Mouse (Mus musculus): ENCODE measurements around the gene Ablim2. TPM values are rescaled to one million over a fixed set of nuclear protein-coding genes. Genes with fewer than 3 reads are reported as not detected.
A peak's percentile ranks its signal among the peaks of the same experiment; 100 is the strongest.

Ablim2 gene
- polyA plus RNA-seq, 1 experiment from 2014 or later = not detected

DNA sequence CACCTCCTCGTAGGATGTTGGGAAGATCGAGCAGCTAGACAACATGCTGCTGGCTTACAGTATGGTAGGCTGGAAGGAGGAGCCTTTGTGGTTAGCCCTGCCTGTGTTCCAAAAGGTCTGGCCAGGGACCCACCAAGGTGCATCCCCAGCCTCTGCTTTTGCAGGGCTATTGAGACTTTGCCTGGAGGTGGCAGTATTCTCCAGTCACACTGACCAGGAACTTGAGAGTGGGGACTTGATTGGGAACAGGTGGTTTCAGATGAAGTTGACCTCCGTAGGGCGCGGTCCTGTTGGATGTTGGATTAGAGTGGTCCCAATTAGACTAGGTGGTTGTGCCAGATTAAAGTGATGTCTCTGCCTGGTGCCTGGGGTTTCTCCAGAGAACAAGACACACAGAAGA, 30.2 kb upstream of the Ablim2 start:
- no peaks in the 10 kb centered on the region for H3K27me3 ChIP-seq (ENCODE audit: poor library complexity, severe bottlenecking)
- no peak overlapping the region for H3K4me3 ChIP-seq
- 0 out of 2 replicates have a peak, but pooled peaks cover 5% of the 10 kb centered on the region for H3K4me1 ChIP-seq
- DNase-seq (ENCODE audit: extremely low spot score, low spot score) = no peak
- no peak overlapping the region for H3K27ac ChIP-seq
- no peaks in the 10 kb centered on the region for H3K36me3 ChIP-seq (replicated peaks)
- 80% methylated on average over 5 of the region's 5 CpGs for WGBS
- no peaks in the 10 kb centered on the region for H3K9me3 ChIP-seq

DNA sequence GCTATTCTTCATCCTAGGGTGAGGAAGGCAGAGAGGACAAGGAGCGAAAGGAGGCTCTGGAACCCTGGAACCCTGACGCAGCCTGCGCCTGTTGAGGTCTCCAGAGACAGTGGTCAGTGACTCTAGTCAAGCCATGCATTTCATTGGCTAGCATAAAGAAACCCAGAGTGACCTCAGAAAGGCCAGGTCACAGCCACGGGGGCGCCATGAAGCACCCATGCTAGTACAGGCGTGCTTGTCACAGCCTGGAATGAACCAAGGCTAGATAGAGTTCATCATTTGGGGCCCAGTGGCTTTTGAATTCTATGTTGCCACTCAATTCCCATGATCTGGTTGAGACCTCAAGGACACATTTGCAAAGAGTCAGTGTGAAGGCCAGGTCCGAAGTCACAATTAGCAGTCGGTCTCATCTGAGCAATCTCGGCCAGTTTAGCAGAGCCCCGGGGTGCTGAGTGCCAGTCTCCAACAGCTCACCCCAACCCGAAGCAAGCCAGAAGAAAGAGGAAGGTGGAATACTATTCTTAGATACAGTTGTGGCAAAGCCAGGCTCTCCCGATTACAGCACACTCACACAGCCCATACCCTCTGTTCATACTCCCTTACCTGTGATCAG, 29.2 kb upstream of the Ablim2 start:
- DNase-seq (ENCODE audit: extremely low spot score, low spot score) = no peak
- Histone ChIP-seq H3K27ac (peak overlapping the region; percentile 67), H3K27me3 (ENCODE audit: poor library complexity, severe bottlenecking) (no peaks in the 10 kb centered on the region), H3K36me3 (replicated peaks) (no peaks in the 10 kb centered on the region), H3K4me3 (peak overlapping the region; percentile 19), H3K9me3 (no peaks in the 10 kb centered on the region), H3K4me1 (0 out of 2 replicates have a peak, but pooled peaks cover 5% of the 10 kb centered on the region)
- WGBS = 89% methylated on average over 12 of the region's 12 CpGs

DNA sequence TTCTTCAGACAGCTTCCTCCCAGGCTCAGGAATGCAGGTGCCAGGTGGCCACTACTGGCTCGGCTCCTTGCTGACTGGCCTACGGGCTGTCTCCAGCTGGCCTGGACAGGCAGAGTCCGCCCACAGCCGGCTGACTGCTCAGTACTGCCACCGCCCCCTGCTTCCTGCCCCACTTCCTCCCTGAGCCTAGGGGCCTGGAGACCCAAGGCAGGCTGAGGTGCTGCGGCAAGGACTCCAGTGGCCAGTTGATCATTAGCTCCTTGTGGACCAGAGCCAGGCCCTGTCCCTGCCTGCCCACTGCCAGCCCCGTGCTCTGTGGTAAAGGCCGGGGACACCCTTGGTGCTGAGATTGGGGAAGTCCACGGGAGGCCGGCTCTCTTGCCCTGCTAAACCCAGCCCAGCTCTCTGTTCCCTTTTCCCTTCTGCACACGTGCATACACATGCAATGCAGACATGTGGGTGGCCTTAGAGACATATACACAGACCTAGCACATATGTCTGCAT, 28.7 kb upstream of the Ablim2 start:
- H3K36me3 ChIP-seq (replicated peaks) = no peaks in the 10 kb centered on the region
- H3K27me3 ChIP-seq (ENCODE audit: poor library complexity, severe bottlenecking) = no peaks in the 10 kb centered on the region
- H3K4me1 ChIP-seq = 0 out of 2 replicates have a peak, but pooled peaks cover 5% of the 10 kb centered on the region
- DNase-seq (ENCODE audit: extremely low spot score, low spot score) = no peak
- peak overlapping the region; percentile 67 for H3K27ac ChIP-seq
- peak overlapping the region; percentile 19 for H3K4me3 ChIP-seq
- 57% methylated on average over 11 of the region's 11 CpGs for WGBS
- no peaks in the 10 kb centered on the region for H3K9me3 ChIP-seq

DNA sequence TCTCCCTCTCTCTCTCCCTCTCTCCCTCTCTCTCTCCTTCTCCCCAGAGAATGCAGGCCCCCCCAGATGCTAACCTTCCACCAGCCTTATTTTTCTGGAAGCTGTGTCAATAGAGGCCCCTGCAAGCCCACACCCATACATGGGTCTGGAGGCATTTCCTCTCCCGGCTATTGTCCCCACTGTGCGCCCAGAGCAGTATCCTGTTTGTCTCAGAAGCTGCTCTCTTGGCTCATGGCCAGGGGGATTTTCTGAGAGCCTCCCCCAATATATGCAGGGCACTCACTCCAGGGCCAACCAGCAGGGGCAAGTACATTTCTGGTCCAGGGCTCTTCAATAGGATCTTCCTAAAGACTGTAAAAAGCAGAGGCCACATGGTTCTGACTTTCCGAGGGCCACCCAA, 27.8 kb upstream of the Ablim2 start:
- Histone ChIP-seq H3K4me3 (no peak overlapping the region), H3K9me3 (no peaks in the 10 kb centered on the region), H3K27me3 (ENCODE audit: poor library complexity, severe bottlenecking) (no peaks in the 10 kb centered on the region), H3K4me1 (0 out of 2 replicates have a peak, but pooled peaks cover 5% of the 10 kb centered on the region), H3K27ac (peak overlapping the region; percentile 67; the same call in 1 of the 2 replicates), H3K36me3 (replicated peaks) (no peaks in the 10 kb centered on the region)
- 85% methylated on average over 3 of the region's 3 CpGs for WGBS
- DNase-seq (ENCODE audit: extremely low spot score, low spot score) = no peak

DNA sequence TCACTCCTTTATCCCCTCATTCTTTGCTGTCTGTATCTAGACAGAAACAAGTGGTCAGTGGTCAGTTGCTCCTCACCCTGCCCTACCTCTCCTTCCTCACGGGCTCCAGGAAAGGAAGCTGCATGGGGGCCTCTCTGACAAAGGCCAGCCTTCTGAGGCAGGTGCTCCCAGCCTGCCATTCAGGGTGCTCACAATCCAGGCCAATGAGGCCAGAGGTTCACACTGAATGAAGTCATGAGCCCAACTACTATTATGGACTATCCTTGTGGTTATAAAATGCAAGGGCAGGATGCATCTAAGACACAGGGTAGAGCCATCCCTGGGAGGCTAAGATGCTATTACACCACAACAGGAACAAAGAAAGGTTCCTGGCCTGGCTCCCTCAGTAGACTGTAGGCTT, 27.1 kb upstream of the Ablim2 start:
- Histone ChIP-seq H3K36me3 (replicated peaks) (no peaks in the 10 kb centered on the region), H3K9me3 (no peaks in the 10 kb centered on the region), H3K27ac (no peak overlapping the region), H3K27me3 (ENCODE audit: poor library complexity, severe bottlenecking) (no peaks in the 10 kb centered on the region), H3K4me3 (no peak overlapping the region), H3K4me1 (0 out of 2 replicates have a peak, but pooled peaks cover 5% of the 10 kb centered on the region)
- 79% methylated on average over 1 of the region's 1 CpGs for WGBS
- DNase-seq (ENCODE audit: extremely low spot score, low spot score) = no peak

DNA sequence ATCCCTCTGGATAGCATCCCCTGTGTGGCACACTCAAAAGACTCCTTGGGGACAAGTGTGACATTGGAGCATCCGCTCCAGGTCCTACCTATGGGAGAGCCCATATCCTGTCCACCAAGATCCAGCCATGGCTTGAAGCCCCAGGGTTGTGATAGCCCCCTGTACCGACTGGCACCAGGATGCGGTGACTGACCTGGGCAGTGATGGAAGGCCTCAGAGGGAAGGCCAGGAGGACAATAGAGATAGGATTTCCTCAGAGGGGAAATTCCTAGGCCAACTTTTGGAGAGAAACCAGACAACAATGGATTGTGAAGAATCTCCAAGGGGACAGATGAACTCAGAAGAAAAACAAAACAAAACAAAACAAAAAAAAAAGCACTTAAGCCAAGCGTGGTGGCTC, 26.7 kb upstream of the Ablim2 start:
- Histone ChIP-seq H3K36me3 (replicated peaks) (no peaks in the 10 kb centered on the region), H3K4me1 (0 out of 2 replicates have a peak, but pooled peaks cover 5% of the 10 kb centered on the region), H3K27ac (no peak overlapping the region), H3K9me3 (no peaks in the 10 kb centered on the region), H3K4me3 (no peak overlapping the region), H3K27me3 (ENCODE audit: poor library complexity, severe bottlenecking) (no peaks in the 10 kb centered on the region)
- DNase-seq (ENCODE audit: extremely low spot score, low spot score) = no peak
- WGBS = 85% methylated on average over 4 of the region's 4 CpGs

DNA sequence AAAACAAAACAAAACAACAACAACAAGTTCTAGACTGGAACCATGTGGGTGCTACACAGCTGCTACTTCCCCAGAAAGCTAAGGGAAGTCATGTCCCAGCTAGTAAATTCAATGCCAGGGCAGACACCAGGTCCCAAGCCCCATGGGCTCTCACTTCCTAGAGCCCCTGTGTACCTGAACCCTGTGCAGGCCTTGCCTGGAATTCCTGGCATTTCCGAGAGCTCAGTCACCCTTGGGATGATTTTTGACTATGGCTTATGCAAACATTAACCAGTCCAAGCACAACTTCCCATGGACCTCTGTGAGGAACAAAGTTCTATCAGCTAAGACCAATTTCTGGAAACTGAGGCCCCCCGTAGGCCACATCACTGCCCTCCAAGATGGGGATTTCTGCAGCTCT, 24.2 kb upstream of the Ablim2 start:
- Histone ChIP-seq H3K9me3 (no peaks in the 10 kb centered on the region), H3K36me3 (replicated peaks) (no peaks in the 10 kb centered on the region), H3K27me3 (ENCODE audit: poor library complexity, severe bottlenecking) (no peaks in the 10 kb centered on the region), H3K27ac (no peak overlapping the region), H3K4me3 (no peak overlapping the region), H3K4me1 (0 out of 2 replicates have a peak, but pooled peaks cover 5% of the 10 kb centered on the region)
- WGBS = 87% methylated on average over 2 of the region's 2 CpGs
- no peak for DNase-seq (ENCODE audit: extremely low spot score, low spot score)

DNA sequence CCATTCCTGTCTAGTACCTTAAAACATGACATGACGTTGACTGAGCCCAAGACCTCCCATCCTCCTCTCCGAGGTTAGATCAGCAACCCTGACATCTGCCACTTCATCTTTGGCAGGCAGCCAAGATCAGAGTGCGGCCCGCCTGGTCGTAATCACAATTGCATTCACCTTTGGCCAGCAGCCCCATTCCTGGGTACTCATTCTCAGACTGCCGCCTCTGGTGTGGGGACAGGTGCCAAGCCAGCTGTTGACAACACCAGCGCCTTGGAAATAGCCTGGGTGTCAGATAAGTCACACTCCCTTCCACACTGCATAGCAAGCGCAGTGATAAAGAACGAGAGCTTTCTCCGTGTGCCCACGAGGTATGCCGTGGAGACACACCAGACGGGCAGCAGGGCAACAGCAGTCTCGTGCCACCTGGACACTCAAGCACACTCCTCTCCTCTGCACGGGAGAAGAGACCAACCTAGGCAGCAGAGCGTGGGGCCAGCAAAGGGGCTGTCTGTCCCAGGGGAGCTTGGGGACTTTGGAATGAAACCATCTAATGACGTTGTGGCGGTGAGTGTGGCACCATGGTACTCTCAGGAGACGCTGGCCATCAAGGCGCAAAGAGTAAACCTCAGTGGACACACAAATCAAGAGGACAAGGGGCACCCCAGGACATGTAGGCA, 20.3 kb upstream of the Ablim2 start:
- H3K9me3 ChIP-seq = no peaks in the 10 kb centered on the region
- H3K27ac ChIP-seq = no peak overlapping the region
- H3K27me3 ChIP-seq (ENCODE audit: poor library complexity, severe bottlenecking) = peaks cover 33% of the 10 kb centered on the region
- H3K4me3 ChIP-seq = no peak overlapping the region
- no peak for DNase-seq (ENCODE audit: extremely low spot score, low spot score)
- H3K36me3 ChIP-seq (replicated peaks) = no peaks in the 10 kb centered on the region
- H3K4me1 ChIP-seq = peaks cover 11% of the 10 kb centered on the region
- WGBS = 90% methylated on average over 20 of the region's 20 CpGs

DNA sequence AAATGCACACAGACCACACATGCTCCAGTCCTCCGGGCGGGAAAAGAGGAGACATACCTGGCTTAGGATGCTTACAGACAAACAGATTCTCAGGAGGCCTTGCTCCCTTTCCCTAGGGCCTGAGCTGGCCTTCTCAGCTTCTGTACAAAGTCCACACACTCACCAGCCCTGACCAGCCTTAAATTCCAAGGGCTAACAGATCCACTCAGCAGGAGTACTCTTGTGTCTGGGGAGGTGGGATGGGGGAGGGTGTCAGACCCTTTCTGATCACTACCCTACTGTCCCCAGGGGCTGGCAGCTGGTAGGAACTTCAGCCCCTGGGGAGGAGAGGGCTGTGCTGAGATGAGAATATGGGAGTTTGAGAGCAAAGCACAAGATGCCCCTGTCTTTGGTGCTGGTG, 18.7 kb upstream of the Ablim2 start:
- peaks cover 11% of the 10 kb centered on the region for H3K4me1 ChIP-seq
- WGBS = 63% methylated on average over 2 of the region's 2 CpGs
- peaks cover 33% of the 10 kb centered on the region for H3K27me3 ChIP-seq (ENCODE audit: poor library complexity, severe bottlenecking)
- no peak overlapping the region for H3K27ac ChIP-seq
- H3K4me3 ChIP-seq = no peak overlapping the region
- H3K36me3 ChIP-seq (replicated peaks) = no peaks in the 10 kb centered on the region
- no peak for DNase-seq (ENCODE audit: extremely low spot score, low spot score)
- no peaks in the 10 kb centered on the region for H3K9me3 ChIP-seq

DNA sequence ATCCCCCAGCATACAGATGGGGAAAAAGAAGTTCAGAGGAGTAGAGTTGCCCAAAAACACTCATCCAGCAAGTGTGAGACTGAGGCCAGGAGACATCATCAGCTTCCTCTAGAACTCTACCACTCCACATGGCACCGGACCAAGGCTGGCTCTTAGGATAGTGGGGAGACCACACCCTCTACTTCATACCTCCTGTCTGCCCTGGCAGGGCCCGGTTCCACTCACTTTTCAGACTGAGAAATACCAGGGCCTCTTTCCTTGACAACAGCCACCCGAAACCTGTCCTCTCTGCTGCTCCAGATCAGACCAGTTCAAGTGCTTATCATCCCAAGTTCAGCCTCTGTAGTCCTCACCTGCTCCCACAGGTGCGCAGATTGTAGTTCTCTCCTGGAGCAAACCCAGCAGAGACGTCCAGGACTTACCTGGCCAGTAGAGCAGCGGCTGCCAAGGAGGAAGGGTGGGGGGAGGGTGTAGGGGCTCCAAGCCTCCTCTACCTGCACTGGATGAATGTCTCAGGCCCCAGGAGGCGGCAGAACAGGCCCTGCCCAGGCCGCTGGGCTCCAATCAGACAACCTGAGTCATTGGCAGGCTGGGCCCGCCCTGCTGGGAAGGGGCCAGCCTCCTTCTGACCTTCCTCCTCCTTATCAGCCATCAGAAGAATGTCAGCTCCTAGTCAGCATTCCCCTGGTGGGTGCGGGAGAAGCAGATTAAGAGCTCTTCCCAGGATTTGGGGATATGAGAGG, 18.0 kb upstream of the Ablim2 start, which contains the start of gene Sh3tc1:
TSS of gene Sh3tc1 (minus strand) at position 452 of the 743 bp plus-strand sequence.
- peaks cover 33% of the 10 kb centered on the region for H3K27me3 ChIP-seq (ENCODE audit: poor library complexity, severe bottlenecking)
- DNase-seq (ENCODE audit: extremely low spot score, low spot score) = no peak
- no peak within 1 kb of the TSS for H3K27ac ChIP-seq
- H3K4me1 ChIP-seq = peaks cover 11% of the 10 kb centered on the region
- H3K36me3 ChIP-seq (replicated peaks) = no peaks in the 10 kb centered on the region
- H3K9me3 ChIP-seq = no peaks in the 10 kb centered on the region
- no peak within 1 kb of the TSS for H3K4me3 ChIP-seq
- WGBS = 17% methylated on average over 10 of the region's 10 CpGs

DNA sequence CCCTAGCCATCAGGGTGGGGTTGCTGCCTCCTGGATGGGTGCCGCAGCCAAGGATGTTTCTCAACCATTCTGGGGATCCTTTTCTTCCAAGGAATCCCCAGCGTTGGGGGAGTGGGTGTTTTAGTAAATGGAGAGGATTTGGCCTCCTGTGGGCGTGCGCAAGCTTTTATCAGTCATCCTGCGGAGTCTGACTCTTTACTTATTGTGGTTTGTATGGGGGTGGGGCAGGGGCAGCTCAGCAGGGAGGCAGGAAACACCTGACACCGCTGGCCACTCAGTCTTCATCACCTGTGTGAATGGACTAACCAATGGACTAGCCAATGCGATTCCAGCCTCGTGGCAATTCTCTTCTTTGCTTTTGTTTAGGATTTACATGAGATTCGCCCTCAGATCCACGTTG, 17.0 kb upstream of the Ablim2 start:
- peaks cover 33% of the 10 kb centered on the region for H3K27me3 ChIP-seq (ENCODE audit: poor library complexity, severe bottlenecking)
- no peaks in the 10 kb centered on the region for H3K36me3 ChIP-seq (replicated peaks)
- no peak overlapping the region for H3K4me3 ChIP-seq
- 5% methylated on average over 10 of the region's 10 CpGs for WGBS
- no peak overlapping the region for H3K27ac ChIP-seq
- DNase-seq (ENCODE audit: extremely low spot score, low spot score) = no peak
- H3K9me3 ChIP-seq = no peaks in the 10 kb centered on the region
- H3K4me1 ChIP-seq = peaks cover 11% of the 10 kb centered on the region

DNA sequence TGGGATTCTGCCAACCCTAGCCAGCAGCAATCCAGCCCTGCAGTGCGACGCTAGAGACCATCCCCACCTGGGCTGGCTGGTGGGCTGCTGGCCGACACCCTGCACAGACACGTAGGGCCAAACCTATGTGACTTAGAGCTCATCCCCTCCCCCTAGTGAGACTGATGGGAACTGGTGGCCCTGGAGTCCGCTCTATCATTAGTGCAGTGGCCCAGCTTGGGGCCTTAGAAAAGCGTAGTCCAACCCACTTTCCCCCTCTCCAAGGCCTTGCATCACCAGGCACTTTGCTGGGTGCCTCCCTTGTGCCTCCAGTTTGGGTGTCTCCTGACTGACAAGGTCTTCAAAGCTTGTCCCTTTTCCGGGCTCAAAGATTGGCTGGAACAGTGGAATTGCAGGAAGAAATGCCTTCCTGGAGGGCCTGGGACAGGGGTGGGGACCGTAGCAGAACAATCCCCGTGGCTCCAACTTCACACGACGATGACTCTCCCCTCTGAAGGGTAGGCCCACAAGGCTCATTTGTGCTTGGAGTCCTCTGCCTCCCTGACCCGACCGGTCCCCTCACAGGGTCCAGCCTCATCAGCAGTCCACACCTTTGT, 16.4 kb upstream of the Ablim2 start:
- Histone ChIP-seq H3K4me3 (no peak overlapping the region), H3K9me3 (no peaks in the 10 kb centered on the region), H3K27me3 (ENCODE audit: poor library complexity, severe bottlenecking) (peaks cover 33% of the 10 kb centered on the region), H3K36me3 (replicated peaks) (no peaks in the 10 kb centered on the region), H3K4me1 (peaks cover 11% of the 10 kb centered on the region), H3K27ac (no peak overlapping the region)
- WGBS = 49% methylated on average over 13 of the region's 13 CpGs
- no peak for DNase-seq (ENCODE audit: extremely low spot score, low spot score)
